Comparison of ENCODE assay signal across 9 mouse cellular contexts in genomic region chr17:29245725-29246124, GRCm38 (mm10). TPM values are rescaled to one million over a fixed set of nuclear protein-coding genes. Genes with fewer than 3 reads are reported as not detected.
A peak's percentile ranks its signal among the peaks of the same experiment; 100 is the strongest.
DNase-seq lines count a peak whose midpoint lies in the region; ATAC-seq and TF ChIP-seq lines count a peak whose summit lies in the region.
"Had no signal": no experiment of that assay in that cellular context is flagged by ENCODE, and none has a peak within 500 bp of the region (broad histone marks: within the 10 kb centered on the region; RNA-seq: fewer than 3 reads in every experiment).

No protein-coding gene starts in this region.

- H3K27ac ChIP-seq in layer of hippocampus, adult 2 months, result no peak overlapping the region; the same call in 1 of the 2 replicates
- peak overlapping the region; percentile 31; the same call in 1 of the 2 replicates for H3K27ac ChIP-seq in bone marrow macrophage, adult 2 months (ENCODE audit: insufficient read depth, low read depth, low read length)
- no peak overlapping the region for H3K27ac ChIP-seq in hindbrain, postnatal 0 days
- H3K27ac ChIP-seq in midbrain, postnatal 0 days (ENCODE audit: low read depth, low read length), result peak overlapping the region; percentile 34; the same call in 1 of the 2 replicates
- H3K27ac ChIP-seq in heart, adult 2 months, result no peak overlapping the region
- H3K27ac ChIP-seq: heart, embryonic 15.5 days had no signal

- H3K4me3 ChIP-seq in layer of hippocampus, adult 2 months, result no peak overlapping the region
- no peak overlapping the region for H3K4me3 ChIP-seq in bone marrow macrophage, adult 2 months (ENCODE audit: insufficient read depth, low read length)
- H3K4me3 ChIP-seq in hindbrain, postnatal 0 days (ENCODE audit: low read length), result no peak overlapping the region
- H3K4me3 ChIP-seq in midbrain, postnatal 0 days (ENCODE audit: low read depth, low read length), result no peak overlapping the region
- no peak overlapping the region for H3K4me3 ChIP-seq in heart, adult 2 months
- H3K4me3 ChIP-seq: heart, embryonic 15.5 days had no signal

- no peaks in the 10 kb centered on the region; the same call in 1 of the 2 replicates for H3K36me3 ChIP-seq in hindbrain, postnatal 0 days (ENCODE audit: insufficient read depth, low read length)
- H3K36me3 ChIP-seq in midbrain, postnatal 0 days (ENCODE audit: insufficient read depth, low read length), result peaks cover 4% of the 10 kb centered on the region; the same call in 1 of the 2 replicates
- no peaks in the 10 kb centered on the region for H3K36me3 ChIP-seq in heart, adult 2 months (ENCODE audit: control insufficient read depth, insufficient read depth, low read length)

- H3K4me1 ChIP-seq in bone marrow macrophage, adult 2 months (ENCODE audit: control insufficient read depth, insufficient read depth, low read length), result peaks cover 12% of the 10 kb centered on the region
- H3K4me1 ChIP-seq in hindbrain, postnatal 0 days (ENCODE audit: insufficient read depth, low read length), result 0 out of 2 replicates have a peak, but pooled peaks cover 4% of the 10 kb centered on the region
- H3K4me1 ChIP-seq in midbrain, postnatal 0 days (ENCODE audit: insufficient read depth, low read length), result peaks cover 10% of the 10 kb centered on the region; the same call in 1 of the 2 replicates
- H3K4me1 ChIP-seq in heart, adult 2 months (ENCODE audit: control insufficient read depth, insufficient read depth, low read length), result peaks cover 13% of the 10 kb centered on the region

- H3K4me2 ChIP-seq in hindbrain, postnatal 0 days (ENCODE audit: low read depth, low read length), result no peak overlapping the region
- no peak overlapping the region for H3K4me2 ChIP-seq in midbrain, postnatal 0 days (ENCODE audit: low read depth, low read length, poor library complexity, severe bottlenecking)
- H3K4me2 ChIP-seq: heart, embryonic 15.5 days had no signal

- H3K9ac ChIP-seq in hindbrain, postnatal 0 days (replicated peaks; ENCODE audit: low read length), result no peak overlapping the region
- H3K9ac ChIP-seq in midbrain, postnatal 0 days (replicated peaks; ENCODE audit: low read length, poor library complexity, severe bottlenecking), result no peak overlapping the region
- no peak overlapping the region for H3K9ac ChIP-seq in heart, adult 2 months (ENCODE audit: low read depth, low read length)
- H3K9ac ChIP-seq: heart, embryonic 15.5 days had no signal

- peak; percentile 40 for DNase-seq in layer of hippocampus, adult 11-12 months (ENCODE audit: low spot score)
- DNase-seq in layer of hippocampus, adult 2 months (ENCODE audit: low spot score in 2 of 2), result no peak
- DNase-seq in hindbrain, postnatal 0 days (ENCODE audit: low spot score), result peak; percentile 26
- no peak for DNase-seq in midbrain, postnatal 0 days (ENCODE audit: low spot score)
- DNase-seq in c-Kit-positive CD71-positive TER-119-positive erythroid progenitor cells, embryonic 14.5 days (ENCODE audit: low spot score), result no peak
- no peak for DNase-seq in heart, adult 2 months
- no peak for DNase-seq in ovary, postnatal 10 days (ENCODE audit: low spot score)

- H3K79me2 ChIP-seq in heart, adult 2 months (replicated peaks; ENCODE audit: control insufficient read depth, insufficient read depth, low read length), result no peaks in the 10 kb centered on the region

- TF ChIP-seq CTCF in layer of hippocampus, adult 2 months (conservative IDR thresholded peaks at IDR 0.05), result no peak
- no peak for TF ChIP-seq CTCF in bone marrow macrophage, adult 2 months (IDR thresholded peaks at IDR 0.05; ENCODE audit: low read depth, low read length)
- TF ChIP-seq CTCF in hindbrain, postnatal 0 days (IDR thresholded peaks at IDR 0.05; ENCODE audit: low read depth), result no peak
- no peak for TF ChIP-seq CTCF in midbrain, postnatal 0 days (IDR thresholded peaks at IDR 0.05)
- no peak for TF ChIP-seq CTCF in heart, adult 2 months (IDR thresholded peaks at IDR 0.05)

- H3K9me3 ChIP-seq in hindbrain, postnatal 0 days (ENCODE audit: low read length), result no peaks in the 10 kb centered on the region
- H3K9me3 ChIP-seq in midbrain, postnatal 0 days (ENCODE audit: low read length), result no peaks in the 10 kb centered on the region
- H3K9me3 ChIP-seq: heart, embryonic 15.5 days had no signal

- H3K27me3 ChIP-seq in hindbrain, postnatal 0 days (ENCODE audit: insufficient read depth, low read length), result no peaks in the 10 kb centered on the region
- H3K27me3 ChIP-seq in midbrain, postnatal 0 days (ENCODE audit: insufficient read depth, low read length), result no peaks in the 10 kb centered on the region
- no peaks in the 10 kb centered on the region for H3K27me3 ChIP-seq in heart, adult 2 months (ENCODE audit: control insufficient read depth, insufficient read depth, low read length)

- TF ChIP-seq EP300 in heart, adult 2 months (IDR thresholded peaks at IDR 0.05; ENCODE audit: insufficient read depth, low read depth, low read length), result no peak

- intact Hi-C loops in heart, adult 2 months (cut with DNase I), result loop anchor here (1.0 to 2.0 kb wide), 2 partner anchors 68 to 197 kb away; no protein-coding TSS in a partner anchor

- WGBS in hindbrain, postnatal 0 days, result 55% methylated on average over 7 of the region's 7 CpGs
- WGBS in midbrain, postnatal 0 days, result 36% methylated on average over 7 of the region's 7 CpGs
- WGBS in heart, adult 2 months, result 59% methylated on average over 7 of the region's 7 CpGs

- ATAC-seq in hindbrain, postnatal 0 days, result peak; percentile 30; the same call in 1 of the 2 replicates
- ATAC-seq in midbrain, postnatal 0 days (ENCODE audit: low FRiP score), result no peak

- TF ChIP-seq POLR2A in bone marrow macrophage, adult 2 months (IDR thresholded peaks at IDR 0.05; ENCODE audit: borderline replicate concordance, low read depth, low read length), result no peak
- TF ChIP-seq POLR2A in heart, adult 2 months (IDR thresholded peaks at IDR 0.05; ENCODE audit: insufficient read depth, low read depth, low read length), result no peak

RNA-seq across cellular contexts. Expression of gene Cpne5, which starts 7.8 kb away (rescaled TPM):
- total RNA-seq in layer of hippocampus, adult 2 months (2021), result 10 to 100 TPM; 34.0 to 36.3 TPM
- 0.12 TPM in 2 replicates for polyA plus RNA-seq in bone marrow macrophage, adult 2 months (2012; ENCODE audit: insufficient read depth, insufficient read length, missing spikeins)
- 56.1 and 65.8 TPM in 2 replicates for total RNA-seq in hindbrain, postnatal 0 days (2014; rRNA removed)
- polyA plus RNA-seq in hindbrain, postnatal 0 days (2015; fragmentation: Nextera tagmentation; extraction: Ambion mirVana), result 56.6 and 61.6 TPM in 2 replicates
- 85.1 and 86.5 TPM in 2 replicates for total RNA-seq in midbrain, postnatal 0 days (2014; rRNA removed)
- 88.9 and 90.2 TPM in 2 replicates for polyA plus RNA-seq in midbrain, postnatal 0 days (2015; fragmentation: Nextera tagmentation; extraction: Ambion mirVana)
- total RNA-seq in heart, adult 2 months (2021), result 1 to 10 TPM; 4.4 to 5.2 TPM
- polyA plus RNA-seq in heart, adult 2 months (2012; rRNA removed), result 10.7 and 11.2 TPM in 2 replicates

RNA-seq across cellular contexts. Expression of gene Ppil1, which starts 18.3 kb away (rescaled TPM):
- total RNA-seq in layer of hippocampus, adult 2 months (2021), result 10 to 100 TPM; 14.8 to 16.2 TPM
- polyA plus RNA-seq in bone marrow macrophage, adult 2 months (2012; ENCODE audit: insufficient read depth, insufficient read length, missing spikeins), result 16.9 and 25.5 TPM in 2 replicates
- 72.6 and 81.4 TPM in 2 replicates for total RNA-seq in hindbrain, postnatal 0 days (2014; rRNA removed)
- 84.3 and 87.7 TPM in 2 replicates for polyA plus RNA-seq in hindbrain, postnatal 0 days (2015; fragmentation: Nextera tagmentation; extraction: Ambion mirVana)
- total RNA-seq in midbrain, postnatal 0 days (2014; rRNA removed), result 70.3 and 77.9 TPM in 2 replicates
- 95.7 and 103 TPM in 2 replicates for polyA plus RNA-seq in midbrain, postnatal 0 days (2015; fragmentation: Nextera tagmentation; extraction: Ambion mirVana)
- 10 to 100 TPM; 28.4 to 31.1 TPM for total RNA-seq in heart, adult 2 months (2021)
- polyA plus RNA-seq in heart, adult 2 months (2012; rRNA removed), result 33.2 and 41.7 TPM in 2 replicates

RNA-seq across cellular contexts. Expression of gene BC004004, which starts 22.9 kb away (rescaled TPM):
- total RNA-seq in layer of hippocampus, adult 2 months (2021), result 10 to 100 TPM; 78.9 to 81.5 TPM
- polyA plus RNA-seq in bone marrow macrophage, adult 2 months (2012; ENCODE audit: insufficient read depth, insufficient read length, missing spikeins), result 82.6 and 105 TPM in 2 replicates
- 181 and 262 TPM in 2 replicates for total RNA-seq in hindbrain, postnatal 0 days (2014; rRNA removed)
- polyA plus RNA-seq in hindbrain, postnatal 0 days (2015; fragmentation: Nextera tagmentation; extraction: Ambion mirVana), result 139 and 145 TPM in 2 replicates
- 120 and 128 TPM in 2 replicates for total RNA-seq in midbrain, postnatal 0 days (2014; rRNA removed)
- 146 and 152 TPM in 2 replicates for polyA plus RNA-seq in midbrain, postnatal 0 days (2015; fragmentation: Nextera tagmentation; extraction: Ambion mirVana)
- 100 to 1,000 TPM; 264 to 318 TPM for total RNA-seq in heart, adult 2 months (2021)
- 184 and 264 TPM in 2 replicates for polyA plus RNA-seq in heart, adult 2 months (2012; rRNA removed)

Comparison
In these comparisons a context has a peak if more than half of its experiments do, and no peak if none do; other contexts are left out.
1. DNase-seq: peak in layer of hippocampus, adult 11-12 months (single experiment) and hindbrain, postnatal 0 days (single experiment); none in layer of hippocampus, adult 2 months (0 of 2), midbrain, postnatal 0 days (single experiment), c-Kit-positive CD71-positive TER-119-positive erythroid progenitor cells, embryonic 14.5 days (single experiment), heart, adult 2 months (0 of 2) and ovary, postnatal 10 days (single experiment).
2. H3K27ac ChIP-seq: peak in bone marrow macrophage, adult 2 months (single experiment) and midbrain, postnatal 0 days (single experiment); none in layer of hippocampus, adult 2 months (single experiment), hindbrain, postnatal 0 days (single experiment) and heart, adult 2 months (single experiment).